9 mouse cellular contexts compared by ENCODE assay signal in genomic region chr9:83368234-83368633, GRCm38 (mm10).
A peak's percentile ranks its signal among the peaks of the same experiment; 100 is the strongest.
DNase-seq lines count a peak whose midpoint lies in the region; ATAC-seq lines count a peak whose summit lies in the region.
"Had no signal": no experiment of that assay in that cellular context is flagged by ENCODE, and none has a peak within 500 bp of the region (broad histone marks: within the 10 kb centered on the region; RNA-seq: fewer than 3 reads in every experiment).

No protein-coding gene starts in this region.

- 81% methylated on average over 1 of the region's 1 CpGs for whole genome bisulfite sequencing in liver, embryonic 11.5 days

- H3K4me2 ChIP-seq in liver, embryonic 11.5 days = no peak overlapping the region
- H3K4me2 ChIP-seq: lung, embryonic 15.5 days had no signal

- peak; percentile 16 for DNase-seq in cerebellum, adult 9-10 months
- no peak for DNase-seq in cerebellum, adult 9-11 months
- DNase-seq in liver = peak; percentile 23
- no peak for DNase-seq in liver, embryonic 11.5 days (ENCODE audit: low spot score)
- peak; percentile 69 to 79 for DNase-seq in cerebellum, postnatal 10 days
- peak; percentile 75 for DNase-seq in lung, postnatal 36 days
- DNase-seq in layer of hippocampus, adult 9-10 months (ENCODE audit: low spot score) = no peak
- no peak for DNase-seq in right cerebral cortex, adult 18-20 months

- no peak for ATAC-seq in liver, embryonic 11.5 days (replicated peaks; ENCODE audit: low FRiP score)

- no peak overlapping the region for H3K4me3 ChIP-seq in liver, embryonic 11.5 days (ENCODE audit: low read depth, low read length)
- H3K4me3 ChIP-seq: lung, embryonic 15.5 days had no signal

- H3K9me3 ChIP-seq in liver, embryonic 11.5 days (ENCODE audit: control insufficient read depth, low read length) = no peaks in the 10 kb centered on the region
- H3K9me3 ChIP-seq: lung, embryonic 15.5 days had no signal

- H3K27me3 ChIP-seq in liver, embryonic 11.5 days (replicated peaks; ENCODE audit: control insufficient read depth, insufficient read depth, low read length) = no peaks in the 10 kb centered on the region
- H3K27me3 ChIP-seq: lung, embryonic 15.5 days had no signal

- H3K4me1 ChIP-seq in liver, embryonic 11.5 days (replicated peaks; ENCODE audit: control insufficient read depth, insufficient read depth, low read length) = no peaks in the 10 kb centered on the region
- H3K4me1 ChIP-seq: lung, embryonic 15.5 days had no signal

- H3K9ac ChIP-seq in liver, embryonic 11.5 days (ENCODE audit: low read depth, low read length) = no peak overlapping the region
- H3K9ac ChIP-seq: lung, embryonic 15.5 days had no signal

- H3K27ac ChIP-seq in liver, embryonic 11.5 days (ENCODE audit: low read depth, low read length) = no peak overlapping the region
- H3K27ac ChIP-seq: lung, embryonic 15.5 days had no signal

- H3K36me3 ChIP-seq in liver, embryonic 11.5 days (ENCODE audit: control insufficient read depth, insufficient read depth, low read length) = no peaks in the 10 kb centered on the region
- H3K36me3 ChIP-seq: lung, embryonic 15.5 days had no signal

Comparison
In these comparisons a context has a peak if more than half of its experiments do, and no peak if none do; other contexts are left out.
1. DNase-seq: peak in cerebellum, adult 9-10 months (single experiment), liver (single experiment), cerebellum, postnatal 10 days (2 of 2) and lung, postnatal 36 days (single experiment); none in cerebellum, adult 9-11 months (single experiment), liver, embryonic 11.5 days (single experiment), layer of hippocampus, adult 9-10 months (single experiment) and right cerebral cortex, adult 18-20 months (single experiment).